ENCODE assay signal across 8 mouse cellular contexts in the genomic region with DNA sequence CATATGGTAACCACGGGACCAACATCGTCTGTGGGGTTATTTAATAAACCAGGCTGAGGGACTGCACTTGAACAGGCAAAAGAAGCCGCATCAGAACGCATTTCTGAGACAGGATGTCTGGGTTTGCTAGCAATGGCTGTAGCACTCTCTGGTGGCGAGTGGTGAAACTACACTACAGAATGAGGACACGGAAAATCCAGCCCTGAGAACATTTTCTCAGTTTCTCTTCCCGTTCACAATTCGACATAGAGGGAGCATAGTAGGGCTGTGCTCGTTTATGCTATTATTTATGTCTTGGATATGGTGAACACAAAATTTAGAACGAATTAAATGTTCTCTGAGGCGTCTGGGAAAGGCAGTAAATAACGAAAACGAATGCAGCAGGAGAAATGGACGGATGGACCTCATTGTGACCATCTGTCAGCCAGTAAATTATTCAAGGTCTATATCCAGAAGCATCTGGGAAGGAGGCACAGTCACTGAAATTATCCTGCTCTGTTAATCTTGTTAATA. TPM values are rescaled to one million over a fixed set of nuclear protein-coding genes. Genes with fewer than 3 reads are reported as not detected.
A peak's percentile ranks its signal among the peaks of the same experiment; 100 is the strongest.
DNase-seq lines count a peak whose midpoint lies in the region; ATAC-seq and TF ChIP-seq lines count a peak whose summit lies in the region.

No protein-coding gene starts in this region.

- H3K27ac ChIP-seq in forebrain, embryonic 15.5 days (replicated peaks), result peak overlapping the region; percentile 81
- H3K27ac ChIP-seq in liver, postnatal 0 days (ENCODE audit: low read depth), result no peak overlapping the region
- peak overlapping the region; percentile 74 for H3K27ac ChIP-seq in neural tube, embryonic 13.5 days (replicated peaks)

- TF ChIP-seq EP300 in liver, postnatal 0 days (IDR thresholded peaks at IDR 0.05; ENCODE audit: low read depth), result no peak

- peak; percentile 80 for DNase-seq in MN1 (ENCODE audit: low spot score)
- DNase-seq in c-Kit-positive CD71-positive TER-119-positive erythroid progenitor cells, embryonic 14.5 days (ENCODE audit: low spot score), result peak; percentile 19
- peak; percentile 65 to 76 for DNase-seq in heart, postnatal 36 days
- peak; percentile 86 for DNase-seq in layer of hippocampus, adult 11-12 months (ENCODE audit: low spot score)
- DNase-seq in liver, postnatal 0 days, result peak; percentile 65
- peak; percentile 73 for DNase-seq in thymus, postnatal 4 days

- H3K4me1 ChIP-seq in forebrain, embryonic 15.5 days, result peaks cover 25% of the 10 kb centered on the region; the same call in 1 of the 2 replicates
- no peaks in the 10 kb centered on the region for H3K4me1 ChIP-seq in liver, postnatal 0 days (ENCODE audit: insufficient read depth)
- peaks cover 10% of the 10 kb centered on the region for H3K4me1 ChIP-seq in neural tube, embryonic 13.5 days (replicated peaks)

- 9% methylated on average over 14 of the region's 14 CpGs for WGBS in forebrain, embryonic 15.5 days
- WGBS in liver, postnatal 0 days (ENCODE audit: insufficient replicate concordance), result 11% methylated on average over 14 of the region's 14 CpGs
- WGBS in neural tube, embryonic 13.5 days, result 2% methylated on average over 14 of the region's 14 CpGs

- ATAC-seq in forebrain, embryonic 15.5 days (replicated peaks), result peak; percentile 79
- no peak for ATAC-seq in liver, postnatal 0 days
- peak; percentile 78 for ATAC-seq in neural tube, embryonic 13.5 days (ENCODE audit: low read depth)

- H3K4me2 ChIP-seq in forebrain, embryonic 15.5 days (replicated peaks), result peak overlapping the region; percentile 35
- H3K4me2 ChIP-seq in liver, postnatal 0 days (ENCODE audit: low read depth, low read length), result peak overlapping the region; percentile 42
- peak overlapping the region; percentile 50 for H3K4me2 ChIP-seq in neural tube, embryonic 13.5 days

- intact Hi-C loops in heart, postnatal 36 days (cut with DNase I), result loop anchor here (1.0 to 5.0 kb wide), 4 partner anchors 129 to 1756 kb away; no protein-coding TSS in a partner anchor

- no peaks in the 10 kb centered on the region for H3K36me3 ChIP-seq in forebrain, embryonic 15.5 days
- no peaks in the 10 kb centered on the region for H3K36me3 ChIP-seq in liver, postnatal 0 days (replicated peaks; ENCODE audit: insufficient read depth, low read length)
- no peaks in the 10 kb centered on the region for H3K36me3 ChIP-seq in neural tube, embryonic 13.5 days

- H3K27me3 ChIP-seq in forebrain, embryonic 15.5 days, result no peaks in the 10 kb centered on the region
- H3K27me3 ChIP-seq in liver, postnatal 0 days (ENCODE audit: insufficient read depth, low read length), result no peaks in the 10 kb centered on the region
- no peaks in the 10 kb centered on the region for H3K27me3 ChIP-seq in neural tube, embryonic 13.5 days

- peak overlapping the region; percentile 36; the same call in 1 of the 2 replicates for H3K9ac ChIP-seq in forebrain, embryonic 15.5 days (replicated peaks)
- H3K9ac ChIP-seq in liver, postnatal 0 days (replicated peaks), result no peak overlapping the region
- H3K9ac ChIP-seq in neural tube, embryonic 13.5 days, result peak overlapping the region; percentile 55

- no peaks in the 10 kb centered on the region for H3K9me3 ChIP-seq in forebrain, embryonic 15.5 days
- H3K9me3 ChIP-seq in liver, postnatal 0 days (ENCODE audit: low read length), result no peaks in the 10 kb centered on the region
- H3K9me3 ChIP-seq in neural tube, embryonic 13.5 days, result no peaks in the 10 kb centered on the region

- peak; percentile 93 for TF ChIP-seq CTCF in liver, postnatal 0 days (IDR thresholded peaks at IDR 0.05; ENCODE audit: low read depth)

- peak overlapping the region; percentile 20; the same call in 1 of the 2 replicates for H3K4me3 ChIP-seq in forebrain, embryonic 15.5 days
- H3K4me3 ChIP-seq in liver, postnatal 0 days (ENCODE audit: low read depth, low read length), result peak overlapping the region; percentile 27; the same call in 1 of the 2 replicates
- peak overlapping the region; percentile 27 for H3K4me3 ChIP-seq in neural tube, embryonic 13.5 days

RNA-seq across cellular contexts. Expression of a gene that starts 48.8 kb away (rescaled TPM):
- polyA plus RNA-seq in forebrain, embryonic 15.5 days (2015; fragmentation: Nextera tagmentation; extraction: Ambion mirVana), result 0.19 and 0.27 TPM in 2 replicates
- total RNA-seq in heart, postnatal 36 days (2021), result not detected
- polyA plus RNA-seq in liver, postnatal 0 days (2015; fragmentation: Nextera tagmentation; extraction: Ambion mirVana), result not detected in 2 replicates
- 0.28 and 0.54 TPM in 2 replicates for polyA plus RNA-seq in neural tube, embryonic 13.5 days (2015; fragmentation: Nextera tagmentation; extraction: Ambion mirVana)

Comparison
In these comparisons a context has a peak if more than half of its experiments do, and no peak if none do; other contexts are left out.
1. DNase-seq: peak in every context shown above with its lines; median percentile 86 in layer of hippocampus, adult 11-12 months; 80 in MN1; 73 in thymus, postnatal 4 days; 70 in heart, postnatal 36 days; 65 in liver, postnatal 0 days; 19 in c-Kit-positive CD71-positive TER-119-positive erythroid progenitor cells, embryonic 14.5 days.